Mouse (Mus musculus) right cerebral cortex, postnatal 36 days (tissue): Measurements from ENCODE around the gene 9930111J21Rik2.
"Not testable (repeated sequence)": the region's sequence is repeated elsewhere in the genome, so short reads cannot be mapped to it uniquely, and the experiment has no call there.

ENCODE experiments used
- DNase-seq, 2 experiments: peaks; one replicate each; pipeline ENCODE4 v3.0.0; 2022; ENCODE audit warnings: low spot score in 2 of 2, mixed read lengths in 1 of 2

The 9930111J21Rik2 gene

GRCm38 (mm10) chr11:49051093-49051891 is at the start of gene 9930111J21Rik2:
9930111J21Rik2 (minus strand) TSS chr11:49051242.
- not testable (repeated sequence) for DNase-seq

DNA sequence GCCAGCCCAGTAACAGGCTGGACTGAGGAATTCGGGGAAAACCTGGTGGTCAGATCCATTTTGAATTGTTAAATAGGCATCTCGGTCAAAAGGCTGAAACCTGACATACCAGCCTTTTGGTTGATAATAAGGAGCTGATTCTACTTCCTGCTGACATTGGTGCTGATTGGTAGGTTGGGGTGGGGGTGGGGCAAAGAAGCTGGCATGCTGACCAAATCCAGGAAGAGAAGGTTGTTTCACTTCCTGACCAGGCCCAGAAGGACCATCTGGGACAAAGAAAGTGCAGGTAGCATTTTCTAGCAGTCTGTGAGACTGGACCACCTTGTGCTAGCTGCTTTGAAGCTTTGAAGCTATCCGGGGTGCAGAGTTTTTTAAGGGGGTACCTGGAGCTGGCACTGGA is 49.4 kb upstream of the 9930111J21Rik2 start:
- DNase-seq, result no peak

DNA sequence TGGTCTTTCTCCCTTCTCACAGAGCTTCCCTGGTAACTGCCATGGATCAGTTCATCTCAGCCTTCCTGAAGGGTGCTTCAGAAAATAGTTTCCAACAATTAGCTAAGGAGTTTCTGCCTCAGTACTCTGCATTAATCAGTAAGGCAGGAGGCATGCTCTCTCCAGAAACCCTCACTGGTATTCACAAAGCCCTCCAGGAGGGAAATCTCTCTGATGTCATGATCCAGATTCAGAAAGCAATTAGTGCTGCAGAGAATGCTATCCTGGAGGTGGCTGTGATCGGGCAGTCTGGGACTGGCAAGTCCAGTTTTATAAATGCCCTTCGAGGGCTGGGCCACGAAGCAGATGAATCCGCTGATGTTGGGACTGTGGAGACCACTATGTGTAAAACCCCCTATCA is 44.3 kb upstream of the 9930111J21Rik2 start:
- DNase-seq, result no peak

GRCm38 (mm10) chr11:49093861-49094660 is 43.0 kb upstream of the 9930111J21Rik2 start:
- DNase-seq, result no peak

- no peak for DNase-seq
Observed at GRCm38 (mm10) chr11:49092786-49093185, 41.7 kb upstream of the 9930111J21Rik2 start.

GRCm38 (mm10) chr11:49092053-49092586 is 41.1 kb upstream of the 9930111J21Rik2 start:
- DNase-seq, result no peak

DNA sequence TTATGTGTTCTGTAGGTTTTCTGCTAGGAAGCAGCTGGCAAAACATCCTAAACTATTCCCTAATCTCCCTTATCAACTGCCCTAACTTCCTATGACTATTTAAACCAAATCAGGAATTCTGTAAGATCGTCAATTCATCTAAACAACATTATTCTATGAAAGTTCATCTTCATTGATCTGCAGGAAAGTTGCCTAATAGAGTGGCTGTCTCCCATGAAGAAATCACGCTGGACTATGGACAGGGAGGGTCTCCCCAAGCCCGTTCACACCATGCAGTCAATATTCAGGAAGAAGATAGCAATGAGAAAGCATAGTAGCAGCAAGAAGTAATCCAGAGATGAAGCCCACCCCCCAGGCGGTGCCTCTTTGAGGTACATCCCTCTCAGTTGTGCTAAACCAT is 40.1 kb upstream of the 9930111J21Rik2 start:
- DNase-seq, result no peak

- DNase-seq, result no peak
Observed at GRCm38 (mm10) chr11:49090551-49090950, 39.5 kb upstream of the 9930111J21Rik2 start.

DNA sequence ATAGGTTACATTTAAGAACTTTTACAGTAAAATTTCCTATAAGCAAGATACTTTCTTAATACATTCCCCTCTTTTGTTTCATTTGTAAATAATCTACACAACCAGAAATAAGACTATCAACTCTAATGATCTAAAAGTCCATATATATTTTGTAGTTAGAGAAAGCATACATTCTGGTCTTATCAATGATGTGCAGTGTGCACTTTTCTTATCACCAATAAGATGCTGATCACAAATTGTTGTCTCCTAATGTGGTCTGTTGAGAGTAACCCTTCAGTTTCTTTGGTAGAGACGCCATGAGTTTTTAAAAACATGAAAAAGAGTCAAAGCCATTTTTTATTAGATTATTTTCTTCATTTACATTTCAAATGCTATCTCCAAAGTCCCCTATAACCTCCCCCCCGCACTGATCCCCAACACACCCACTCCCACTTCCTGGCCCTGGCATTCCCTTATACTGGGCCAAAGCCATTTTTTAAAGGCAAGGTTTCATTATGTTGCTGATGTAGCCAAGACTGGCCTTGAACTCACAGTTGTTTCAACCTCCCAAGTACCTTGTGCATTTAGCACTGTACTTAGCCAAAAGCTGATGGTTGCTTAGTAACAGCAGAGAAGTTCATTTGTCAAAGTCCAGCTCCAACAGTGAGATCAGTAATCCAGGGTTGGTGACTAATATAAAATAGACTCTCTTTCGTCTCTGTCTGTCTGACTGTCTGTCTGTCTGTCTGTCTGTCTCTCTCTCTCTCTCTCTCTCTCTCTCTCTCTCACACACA is 38.9 kb upstream of the 9930111J21Rik2 start:
- DNase-seq, result no peak

DNA sequence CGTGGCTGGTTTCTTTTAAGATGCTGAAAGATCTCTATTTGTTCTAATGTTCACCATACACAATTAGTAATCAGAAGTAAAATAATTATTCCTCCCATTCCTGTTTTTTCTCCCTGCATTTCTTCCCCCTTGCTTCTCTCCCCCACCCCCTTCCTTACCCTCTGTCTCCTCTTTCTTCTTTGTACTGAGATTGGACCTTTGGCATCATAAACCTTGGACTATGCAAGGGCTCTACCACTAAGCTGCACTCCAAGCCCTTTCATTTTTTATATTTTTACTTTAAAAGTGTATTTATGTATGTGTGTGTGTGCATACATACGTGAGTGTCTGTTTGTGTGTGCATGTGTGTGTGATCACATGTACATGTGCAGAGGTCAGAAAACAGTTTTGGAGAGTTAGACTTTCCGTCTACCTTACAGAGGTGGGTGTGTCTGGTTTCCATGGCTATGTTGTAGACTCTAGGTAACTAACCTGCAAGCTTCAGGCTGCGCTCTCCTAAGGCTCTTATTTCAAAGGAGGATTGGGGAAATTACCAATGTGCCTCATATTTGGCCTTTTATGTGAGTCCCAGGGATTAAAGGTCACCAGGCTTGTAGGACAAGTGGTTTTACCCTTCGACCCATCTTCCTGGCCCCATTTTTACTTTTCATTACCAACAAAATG is 38.1 kb upstream of the 9930111J21Rik2 start:
- no peak for DNase-seq

GRCm38 (mm10) chr11:49087830-49088616 is 37.0 kb upstream of the 9930111J21Rik2 start:
- no peak for DNase-seq

DNA sequence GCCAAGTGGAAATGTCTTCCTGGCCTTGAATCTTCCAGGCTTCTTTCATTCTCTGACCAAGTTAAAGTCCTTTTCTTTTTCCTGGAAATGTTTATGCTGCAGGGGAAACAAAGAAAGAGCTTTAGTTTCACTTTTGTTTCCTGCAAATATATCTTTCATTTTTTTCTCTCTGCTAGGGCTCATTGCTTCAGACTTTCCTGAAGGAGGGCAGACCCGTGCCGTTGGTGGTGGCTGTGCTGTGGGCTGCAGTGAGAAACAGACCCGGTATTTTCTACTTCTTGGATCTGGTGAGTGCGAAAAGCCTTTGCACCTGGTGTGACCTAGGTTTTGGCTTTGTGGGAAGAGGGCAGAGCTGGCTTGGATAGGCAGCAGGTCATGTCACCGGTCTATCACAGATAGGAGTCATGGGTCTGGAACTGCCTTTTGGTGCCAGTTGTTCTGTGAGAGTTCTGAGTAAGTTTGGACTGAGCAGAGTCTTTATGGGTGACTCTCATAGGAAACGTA is 35.9 kb upstream of the 9930111J21Rik2 start:
- DNase-seq, result no peak

DNA sequence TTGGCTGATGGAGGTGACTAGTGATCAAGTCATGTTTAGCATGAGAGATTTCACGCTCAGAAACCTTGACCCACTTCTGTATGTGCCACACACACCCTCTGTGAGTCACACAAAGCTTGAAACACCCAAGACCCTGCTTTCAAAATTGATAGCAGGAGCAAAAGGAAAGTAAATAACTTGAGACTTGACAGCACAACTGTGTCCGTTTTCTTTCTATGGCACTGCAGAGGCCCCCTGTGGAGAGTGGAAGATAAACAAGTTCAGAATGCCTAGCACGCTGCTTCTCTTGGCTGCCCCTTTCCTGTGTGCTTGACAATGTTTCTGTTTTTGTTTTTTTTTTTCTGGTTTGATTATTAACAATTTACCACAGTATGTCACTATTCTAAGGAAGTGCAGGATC is 33.8 kb upstream of the 9930111J21Rik2 start:
- DNase-seq, result no peak

GRCm38 (mm10) chr11:49084385-49084784 is 33.3 kb upstream of the 9930111J21Rik2 start:
- no peak for DNase-seq

DNA sequence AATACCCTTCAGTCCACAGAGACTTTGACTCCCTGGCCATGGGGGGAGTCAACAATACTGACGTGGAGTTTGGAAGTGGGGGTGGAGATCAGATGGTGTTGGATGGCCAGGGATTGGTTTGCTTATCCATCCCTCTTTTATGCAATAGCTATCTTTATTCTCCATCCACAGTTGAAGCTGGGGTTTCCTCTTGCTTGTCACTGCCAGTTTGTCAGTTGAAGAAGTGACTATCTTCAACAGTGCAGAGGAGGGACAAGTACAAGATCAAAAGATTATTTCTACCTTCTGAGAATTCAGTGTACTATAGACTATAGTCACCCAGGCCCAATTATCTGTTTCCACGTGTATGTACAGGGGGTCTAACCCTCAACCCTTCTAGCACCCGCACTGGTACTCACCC is 32.8 kb upstream of the 9930111J21Rik2 start:
- no peak for DNase-seq

DNA sequence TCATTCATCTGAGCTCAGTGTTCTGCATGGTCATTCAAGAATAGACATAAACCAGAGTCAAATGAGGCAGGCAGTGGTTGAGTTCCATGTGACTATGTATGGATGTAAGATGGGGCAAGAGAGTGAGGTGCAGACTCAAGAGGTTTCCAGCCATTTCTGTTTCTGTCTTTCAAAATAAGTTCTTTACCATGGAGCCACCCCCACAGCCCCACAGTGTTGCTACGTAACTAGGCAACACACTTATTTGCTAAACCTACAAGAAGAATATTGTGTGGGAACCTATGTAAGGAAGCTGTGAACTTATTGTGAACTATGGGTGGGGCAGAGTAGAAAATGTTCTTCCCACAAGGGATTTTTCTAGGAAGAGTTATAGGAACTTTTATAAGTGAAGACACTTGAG is 32.1 kb upstream of the 9930111J21Rik2 start:
- DNase-seq, result peak; percentile 26 to 29

GRCm38 (mm10) chr11:49081886-49082285 is 30.8 kb upstream of the 9930111J21Rik2 start:
- no peak for DNase-seq

DNA sequence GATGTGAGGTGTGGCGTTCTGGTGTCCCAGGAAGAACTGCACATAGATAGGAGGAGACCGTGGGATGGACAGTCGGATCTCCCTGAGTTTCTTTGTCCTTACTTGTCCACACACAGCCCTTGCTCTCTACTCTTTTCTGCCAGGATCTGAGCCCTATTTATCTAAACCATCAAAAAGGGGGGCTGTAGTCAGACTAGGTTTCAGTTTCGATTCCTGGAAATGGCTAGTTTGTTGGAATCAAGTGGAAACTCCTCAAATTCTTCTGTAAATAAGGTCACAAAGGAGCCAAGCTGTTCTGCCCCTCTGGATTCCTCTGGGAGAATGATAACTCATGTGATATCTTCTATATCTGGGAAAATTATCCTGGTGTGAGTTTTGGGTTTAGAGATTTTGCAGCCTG is 30.3 kb upstream of the 9930111J21Rik2 start:
- DNase-seq, result no peak

GRCm38 (mm10) chr11:49080636-49081035 is 29.6 kb upstream of the 9930111J21Rik2 start:
- no peak for DNase-seq

GRCm38 (mm10) chr11:49078719-49079118 is 27.7 kb upstream of the 9930111J21Rik2 start:
- DNase-seq, result no peak
